ENCODE assay signal across 34 mouse cellular contexts in the genomic region with DNA sequence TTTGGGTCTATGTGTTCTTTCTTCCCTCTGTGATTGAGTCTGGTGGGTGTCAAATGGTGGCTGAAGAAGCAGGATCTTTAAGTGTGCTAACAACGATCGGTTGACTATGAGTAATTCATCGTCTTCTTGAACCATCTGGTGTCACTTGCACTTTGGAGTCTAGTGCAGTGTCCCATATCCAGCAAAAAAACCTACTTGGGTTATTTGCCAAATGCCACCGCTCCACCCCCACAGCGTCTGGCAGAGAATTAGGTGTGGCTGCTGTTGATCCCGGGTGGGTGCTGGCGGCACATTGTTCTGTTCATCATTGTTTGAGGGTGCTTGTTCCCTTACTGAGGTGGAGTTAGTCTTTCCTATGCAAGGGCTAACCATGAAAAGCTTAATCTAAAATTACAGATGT. TPM values are rescaled to one million over a fixed set of nuclear protein-coding genes. Genes with fewer than 3 reads are reported as not detected.
A peak's percentile ranks its signal among the peaks of the same experiment; 100 is the strongest.
DNase-seq lines count a peak whose midpoint lies in the region; ATAC-seq and TF ChIP-seq lines count a peak whose summit lies in the region.
"Had no signal": no experiment of that assay in that cellular context is flagged by ENCODE, and none has a peak within 500 bp of the region (broad histone marks: within the 10 kb centered on the region; RNA-seq: fewer than 3 reads in every experiment).

No protein-coding gene starts in this region.

- peak; percentile 15 for DNase-seq in kidney, adult 2 months
- no peak for DNase-seq in kidney, postnatal 14 days
- no peak for DNase-seq in liver, embryonic 11.5 days (ENCODE audit: low spot score)
- no peak for DNase-seq in liver
- peak; percentile 57 to 60 for DNase-seq in layer of hippocampus, postnatal 36 days
- no peak for DNase-seq in right cerebral cortex, postnatal 4 days
- DNase-seq: B cell, adult 2 months; cerebellum, adult 11-12 months; cerebellum, postnatal 10 days; gastrocnemius, postnatal 25 days; heart, adult 18-20 months; heart, postnatal 10 days; kidney, adult 11 months; kidney, postnatal 10 days; lung, postnatal 4 days; right cerebral cortex, postnatal 14 days; thymus, postnatal 14 days had no signal

- H3K9ac ChIP-seq in liver, embryonic 11.5 days (ENCODE audit: low read depth, low read length): no peak overlapping the region
- H3K9ac ChIP-seq: embryonic facial prominence, embryonic 12.5 days; heart, embryonic 12.5 days; liver, embryonic 14.5 days; midbrain, embryonic 15.5 days; neural tube, embryonic 12.5 days had no signal

- no peaks in the 10 kb centered on the region for H3K9me3 ChIP-seq in liver, embryonic 11.5 days (ENCODE audit: control insufficient read depth, low read length)
- H3K9me3 ChIP-seq: embryonic facial prominence, embryonic 12.5 days; G1E; heart, embryonic 12.5 days; hindbrain, embryonic 10.5 days; midbrain, embryonic 15.5 days; neural tube, embryonic 12.5 days had no signal

- H3K4me3 ChIP-seq in kidney, adult 2 months (ENCODE audit: insufficient read depth, low read depth, low read length): no peak overlapping the region
- no peak overlapping the region for H3K4me3 ChIP-seq in liver, embryonic 11.5 days (ENCODE audit: low read depth, low read length)
- H3K4me3 ChIP-seq: embryonic facial prominence, embryonic 12.5 days; erythroblast, embryonic 14.5 days; heart, embryonic 12.5 days; hindbrain, embryonic 10.5 days; midbrain, embryonic 15.5 days; neural tube, embryonic 12.5 days had no signal

- no peaks in the 10 kb centered on the region for H3K27me3 ChIP-seq in kidney, adult 2 months (replicated peaks; ENCODE audit: control insufficient read depth, insufficient read depth, low read length)
- no peaks in the 10 kb centered on the region for H3K27me3 ChIP-seq in liver, embryonic 11.5 days (replicated peaks; ENCODE audit: control insufficient read depth, insufficient read depth, low read length)
- H3K27me3 ChIP-seq: CH12.LX; embryonic facial prominence, embryonic 12.5 days; heart, embryonic 12.5 days; midbrain, embryonic 15.5 days; neural tube, embryonic 12.5 days had no signal

- ATAC-seq in liver, embryonic 11.5 days (replicated peaks; ENCODE audit: low FRiP score): no peak
- no peak for ATAC-seq in erythroblast, adult 5-6 weeks (replicated peaks; ENCODE audit: low FRiP score, poor library complexity, severe bottlenecking)
- ATAC-seq: forebrain, embryonic 16.5 days; hindbrain, embryonic 16.5 days; midbrain, embryonic 15.5 days; Patski had no signal

- H3K27ac ChIP-seq in kidney, adult 2 months (ENCODE audit: insufficient read depth, low read depth, low read length): no peak overlapping the region
- H3K27ac ChIP-seq in liver, embryonic 11.5 days (ENCODE audit: low read depth, low read length): peak overlapping the region; percentile 17; the same call in 1 of the 2 replicates
- H3K27ac ChIP-seq: embryonic facial prominence, embryonic 12.5 days; hindbrain, embryonic 10.5 days; liver, embryonic 14.5 days; midbrain, embryonic 15.5 days; neural tube, embryonic 12.5 days had no signal

- no peaks in the 10 kb centered on the region for H3K4me1 ChIP-seq in kidney, adult 2 months (ENCODE audit: control insufficient read depth, insufficient read depth, low read length)
- peaks cover 61% of the 10 kb centered on the region for H3K4me1 ChIP-seq in liver, embryonic 11.5 days (replicated peaks; ENCODE audit: control insufficient read depth, insufficient read depth, low read length)

- H3K36me3 ChIP-seq in kidney, adult 2 months (ENCODE audit: control insufficient read depth, insufficient read depth, low read length): no peaks in the 10 kb centered on the region
- H3K36me3 ChIP-seq in liver, embryonic 11.5 days (ENCODE audit: control insufficient read depth, insufficient read depth, low read length): peaks cover 4% of the 10 kb centered on the region; the same call in 1 of the 2 replicates
- H3K36me3 ChIP-seq: heart, embryonic 12.5 days; midbrain, embryonic 15.5 days had no signal

- no peak overlapping the region for H3K4me2 ChIP-seq in liver, embryonic 11.5 days
- H3K4me2 ChIP-seq: embryonic facial prominence, embryonic 12.5 days; heart, embryonic 12.5 days; midbrain, embryonic 15.5 days; neural tube, embryonic 12.5 days had no signal

- TF ChIP-seq CTCF in kidney, adult 2 months (conservative IDR thresholded peaks at IDR 0.05; ENCODE audit: insufficient read depth, insufficient read length, low read depth, low read length): no peak

- WGBS in kidney, adult 2 months: 68% methylated on average over 7 of the region's 7 CpGs
- 82% methylated on average over 7 of the region's 7 CpGs for WGBS in liver, embryonic 11.5 days

- TF ChIP-seq POLR2A in kidney, adult 2 months (IDR thresholded peaks at IDR 0.05; ENCODE audit: low read depth, low read length): no peak

RNA-seq across cellular contexts. Expression of gene Bcl11a, which starts 45.0 kb away (rescaled TPM):
- 0.14 and 0.72 TPM in 2 replicates for polyA plus RNA-seq in kidney, adult 2 months (2012; rRNA removed)
- 92.2 and 95.4 TPM in 2 replicates for polyA plus RNA-seq in liver, embryonic 11.5 days (2014; fragmentation: Nextera tagmentation; extraction: Ambion mirVana)
- total RNA-seq in layer of hippocampus, postnatal 36 days (2021): 100 to 1,000 TPM; 112 to 113 TPM
- 11.1 and 25.5 TPM in 2 replicates for total RNA-seq in erythroblast, adult 5-6 weeks (2015; ENCODE audit: low replicate concordance)
- total RNA-seq in erythroblast, adult 5-6 weeks (2017; ENCODE audit: low replicate concordance): 4.9 and 10.2 TPM in 2 replicates
- polyA plus RNA-seq: Patski had no signal

RNA-seq across cellular contexts. Expression of gene A830031A19Rik, which starts 48.0 kb away (rescaled TPM):
- polyA plus RNA-seq in kidney, adult 2 months (2012; rRNA removed): not detected in 2 replicates
- polyA plus RNA-seq in liver, embryonic 11.5 days (2014; fragmentation: Nextera tagmentation; extraction: Ambion mirVana): not detected in 2 replicates
- total RNA-seq in layer of hippocampus, postnatal 36 days (2021): 1 to 10 TPM; 1.4 to 1.6 TPM
- total RNA-seq in erythroblast, adult 5-6 weeks (2015; ENCODE audit: low replicate concordance): not detected in 2 replicates
- 4.0 TPM in 1 of 2 replicates, not detected in the other for total RNA-seq in erythroblast, adult 5-6 weeks (2017; ENCODE audit: low replicate concordance)
- total RNA-seq: adrenal gland, adult 18-20 months; CH12.LX; gastrocnemius, postnatal 25 days; heart, adult 18-20 months; heart, postnatal 10 days had no signal
- polyA plus RNA-seq: embryonic facial prominence, embryonic 12.5 days; erythroblast, embryonic 14.5 days; forebrain, embryonic 16.5 days; G1E; heart, embryonic 12.5 days; hindbrain, embryonic 10.5 days; limb, embryonic 11.5 days; liver, embryonic 14.5 days; lung, embryonic 16.5 days; neural tube, embryonic 12.5 days; Patski; spleen, adult 2 months had no signal

Comparison
In these comparisons a context has a peak if more than half of its experiments do, and no peak if none do; other contexts are left out.
1. DNase-seq: peak in kidney, adult 2 months (single experiment) and layer of hippocampus, postnatal 36 days (2 of 2); none in kidney, postnatal 14 days (single experiment), liver, embryonic 11.5 days (single experiment), liver (single experiment) and right cerebral cortex, postnatal 4 days (single experiment).
2. RNA of gene Bcl11a, which starts 45.0 kb away (total RNA-seq): 112 to 113 TPM in layer of hippocampus, postnatal 36 days; 4.9 to 25.5 TPM in erythroblast, adult 5-6 weeks; every median in the first group is over 4 times any median in the second.